Mouse (Mus musculus): Measurements from ENCODE around the gene Trim17. TPM values are rescaled to one million over a fixed set of nuclear protein-coding genes. Genes with fewer than 3 reads are reported as not detected.
A peak's percentile ranks its signal among the peaks of the same experiment; 100 is the strongest.
"Not testable (repeated sequence)": the region's sequence is repeated elsewhere in the genome, so short reads cannot be mapped to it uniquely, and the experiment has no call there.

Trim17 gene
- polyA plus RNA-seq, 1 experiment from 2014 or later: 0.29 TPM

GRCm38 (mm10) chr11:58947798-58948528 is 6.5 kb upstream of the Trim17 start:
- peak; percentile 53 for DNase-seq (ENCODE audit: low spot score)

GRCm38 (mm10) chr11:58948542-58949479 is 5.7 kb upstream of the Trim17 start, which contains the start of gene Hist3h2ba:
Gene Hist3h2ba (plus strand): TSS chr11:58948920.
- peak; percentile 94 for DNase-seq (ENCODE audit: low spot score)

GRCm38 (mm10) chr11:58949480-58950431 is 4.7 kb upstream of the Trim17 start:
- peak; percentile 63 for DNase-seq (ENCODE audit: low spot score)

GRCm38 (mm10) chr11:58951210-58951609 is 3.3 kb upstream of the Trim17 start:
- DNase-seq (ENCODE audit: low spot score): no peak

GRCm38 (mm10) chr11:58953351-58954169 is 925 bp upstream of the Trim17 start:
- DNase-seq (ENCODE audit: low spot score): peak; percentile 82

GRCm38 (mm10) chr11:58954170-58954419 is 390 bp upstream of the Trim17 start:
- DNase-seq (ENCODE audit: low spot score): not testable (repeated sequence)

- peak; percentile 48 for DNase-seq (ENCODE audit: low spot score)
These were observed 820 bp downstream of the Trim17 start for GRCm38 (mm10) chr11:58955143-58955867.

GRCm38 (mm10) chr11:58955868-58956257 is 1.4 kb downstream of the Trim17 start:
- no peak for DNase-seq (ENCODE audit: low spot score)

- DNase-seq (ENCODE audit: low spot score): no peak
These were observed 2.9 kb downstream of the Trim17 start for GRCm38 (mm10) chr11:58957226-58957914.

GRCm38 (mm10) chr11:58958536-58958935 is 4.1 kb downstream of the Trim17 start:
- no peak for DNase-seq (ENCODE audit: low spot score)

GRCm38 (mm10) chr11:58959186-58959825 is 4.8 kb downstream of the Trim17 start:
- no peak for DNase-seq (ENCODE audit: low spot score)

GRCm38 (mm10) chr11:58959921-58960465 is 5.5 kb downstream of the Trim17 start:
- DNase-seq (ENCODE audit: low spot score): peak; percentile 77

GRCm38 (mm10) chr11:58961364-58962177 is 7.1 kb downstream of the Trim17 start:
- no peak for DNase-seq (ENCODE audit: low spot score)

GRCm38 (mm10) chr11:58963543-58963942 is 9.1 kb downstream of the Trim17 start:
- DNase-seq (ENCODE audit: low spot score): no peak

- no peak for DNase-seq (ENCODE audit: low spot score)
These were observed 9.7 kb downstream of the Trim17 start for GRCm38 (mm10) chr11:58964216-58964615.

- DNase-seq (ENCODE audit: low spot score): no peak
These were observed 10.7 kb downstream of the Trim17 start for GRCm38 (mm10) chr11:58965001-58965760.

- peak; percentile 60 for DNase-seq (ENCODE audit: low spot score)
These were observed 12.9 kb downstream of the Trim17 start for GRCm38 (mm10) chr11:58967346-58967745.

Data from thymus, postnatal 0 days (tissue).